Mouse (Mus musculus): ENCODE measurements at regions not wholly inside any gene's neighbourhood (a gene's known extent, or its start where the extent isn't known, plus 50 kb on each side); places are given as distances from the start of the nearest gene placed in this dataset.

GRCm38 (mm10) chr17:44420098-44421070 lies 232.0 kb downstream of the Clic5 start:
- DNase-seq (ENCODE audit: low spot score), result no peak

GRCm38 (mm10) chr17:44422161-44422560 lies 233.8 kb downstream of the Clic5 start:
- no peak for DNase-seq (ENCODE audit: low spot score)

- no peak for DNase-seq (ENCODE audit: low spot score)
Observed at GRCm38 (mm10) chr17:44422865-44423264, 234.5 kb downstream of the Clic5 start.

DNA sequence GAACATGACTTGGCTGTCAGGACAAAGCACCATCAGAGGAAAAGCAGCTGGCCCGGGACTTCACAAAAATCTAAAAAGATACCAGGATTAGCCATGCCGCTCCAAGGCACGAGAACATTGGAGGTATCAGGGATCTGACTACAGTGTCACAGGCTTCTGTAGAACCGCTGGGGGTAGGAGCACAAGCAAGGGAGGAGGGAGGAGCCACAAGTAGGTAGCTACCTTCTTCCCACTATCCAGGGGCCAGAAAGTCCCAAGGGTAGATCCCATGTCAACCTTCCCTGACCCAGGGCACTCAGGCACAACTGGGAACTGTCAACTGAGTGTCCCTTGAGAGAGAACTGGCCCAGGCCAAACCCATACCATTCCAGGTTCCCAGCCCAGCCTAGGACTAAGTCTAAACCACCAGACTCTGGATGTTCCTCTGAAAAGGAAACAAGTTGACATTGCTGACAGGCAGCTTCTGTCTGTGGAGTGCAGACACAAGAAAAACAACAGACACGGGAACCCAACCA lies 235.1 kb downstream of the Clic5 start:
- no peak for DNase-seq (ENCODE audit: low spot score)

DNA sequence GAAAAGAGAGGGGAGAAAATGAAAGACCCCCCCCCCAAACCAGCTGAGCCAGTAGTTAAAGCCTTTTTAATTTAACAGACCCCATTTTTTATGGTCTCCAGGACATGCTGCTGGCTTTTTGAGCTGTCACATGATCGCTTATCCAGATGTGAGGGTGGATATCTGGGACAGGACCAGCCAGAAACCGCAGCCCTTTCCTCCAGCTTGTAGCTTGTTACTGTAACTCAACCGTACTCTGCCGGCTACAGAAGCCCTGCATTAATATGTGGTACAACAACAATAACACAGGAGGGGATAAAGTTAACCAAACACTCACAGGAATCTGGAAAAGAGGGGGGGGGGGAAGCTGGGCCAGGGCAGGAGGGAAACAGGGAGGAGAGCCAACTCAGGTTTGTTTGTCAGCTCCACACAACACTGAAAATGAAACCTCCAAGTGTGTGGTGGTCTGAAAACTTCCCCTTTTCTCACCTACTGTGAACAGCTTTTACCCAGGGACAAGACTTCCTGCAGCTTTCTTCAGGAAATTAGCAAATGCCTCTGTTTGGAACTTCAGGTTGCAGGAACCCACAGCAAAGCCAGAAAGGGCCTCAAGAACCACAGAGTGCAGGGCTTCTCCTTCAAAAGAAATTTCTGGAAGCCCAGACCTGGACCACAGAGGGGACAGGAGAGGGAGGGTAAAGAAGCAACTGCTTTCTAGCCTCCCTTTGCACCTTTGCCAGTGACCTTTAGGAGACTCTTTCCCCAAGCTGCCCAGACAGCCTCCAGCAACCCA lies 244.3 kb downstream of the Clic5 start:
- no peak for DNase-seq (ENCODE audit: low spot score)

DNA sequence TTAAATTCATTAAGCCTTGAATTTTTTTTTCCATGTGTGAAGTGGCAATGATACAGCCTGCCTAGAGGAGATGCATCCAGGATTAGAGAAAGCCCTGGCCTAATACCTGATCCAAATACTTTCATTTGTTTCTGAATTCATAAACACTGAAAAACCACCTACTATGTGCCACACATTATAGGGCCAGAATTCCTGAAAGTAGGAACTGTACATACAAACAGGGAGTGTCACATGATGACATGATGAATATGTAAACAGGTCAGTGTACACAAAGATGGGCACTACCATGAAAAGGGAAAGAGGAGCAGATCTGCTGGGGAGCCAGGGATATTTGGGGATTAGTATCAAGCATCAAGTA lies 244.9 kb downstream of the Clic5 start:
- DNase-seq (ENCODE audit: low spot score), result no peak

GRCm38 (mm10) chr17:44436536-44437043 lies 248.2 kb downstream of the Clic5 start:
- DNase-seq (ENCODE audit: low spot score), result no peak

- no peak for DNase-seq (ENCODE audit: low spot score)
Observed at GRCm38 (mm10) chr17:44438526-44438925, 250.1 kb downstream of the Clic5 start.

DNA sequence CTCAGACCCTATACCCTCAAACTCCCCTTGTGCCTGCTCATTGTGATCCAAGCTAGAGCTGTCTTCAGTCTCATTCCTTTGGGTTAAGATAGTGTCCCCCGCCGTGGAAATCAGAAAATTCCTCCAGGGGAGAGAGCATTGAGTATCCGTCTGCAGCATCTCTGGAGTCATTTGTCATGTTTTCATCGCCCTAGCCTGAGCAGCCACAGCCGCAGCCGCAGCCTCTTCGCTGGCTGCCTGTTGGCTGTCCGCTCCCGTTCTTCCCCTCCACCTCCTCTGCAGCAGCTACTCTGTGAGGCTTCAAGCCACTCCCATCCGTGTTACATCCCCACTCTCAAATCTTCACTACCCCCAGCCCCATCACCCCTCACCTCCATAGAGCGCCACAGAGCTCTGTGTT lies 255.1 kb downstream of the Clic5 start:
- no peak for DNase-seq (ENCODE audit: low spot score)

DNA sequence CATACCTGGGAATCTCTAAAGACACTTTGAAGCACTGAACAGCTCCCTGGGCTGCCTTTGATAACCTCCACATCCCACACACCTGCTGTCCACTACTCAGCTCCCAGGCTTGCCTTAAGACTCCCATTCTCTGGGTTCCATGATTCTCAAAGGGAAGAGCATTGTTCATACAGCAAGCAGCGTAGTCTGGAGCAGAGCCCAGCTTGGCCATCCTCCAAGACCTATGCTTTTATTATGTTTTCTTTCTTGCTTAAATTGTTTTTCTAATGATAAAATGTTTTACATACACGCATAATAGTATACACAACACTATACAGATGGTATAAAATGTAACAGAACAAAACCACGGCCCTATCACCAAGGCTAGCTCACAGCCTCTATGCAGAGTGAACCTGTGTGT lies 257.0 kb downstream of the Clic5 start:
- DNase-seq (ENCODE audit: low spot score), result no peak

All from testis, postnatal 10 days (tissue).